Mouse (Mus musculus): ENCODE data around the gene Gm21970.

Gene Gm21970

DNA sequence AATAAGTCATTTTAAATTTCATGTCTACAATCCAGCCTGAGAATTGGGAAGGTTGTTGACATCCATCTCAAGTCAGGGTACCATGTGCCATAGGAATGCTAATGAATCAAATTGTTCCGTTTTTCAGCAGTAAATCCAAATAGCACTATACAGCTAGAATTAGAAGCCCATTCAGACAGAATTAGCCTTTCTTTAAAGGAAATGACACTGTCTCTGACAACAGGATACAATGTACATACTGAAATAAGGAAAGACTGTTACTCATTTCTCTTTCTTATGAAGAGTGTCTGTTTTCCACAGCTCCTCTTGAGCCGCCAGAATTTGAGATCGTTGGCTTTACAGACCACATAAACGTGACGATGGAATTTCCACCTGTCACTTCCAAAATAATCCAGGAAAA is at the start of gene Gm21970:
Gene Gm21970, plus strand, starts transcription at position 301 of the 400 bp plus-strand sequence.
- H3K36me3 ChIP-seq (ENCODE audit: control insufficient read depth, insufficient read depth, low read length, poor library complexity, severe bottlenecking): peaks cover 13% of the 10 kb centered on the region
- no peak for DNase-seq (ENCODE audit: low read depth, low spot score)
- no peaks in the 10 kb centered on the region for H3K27me3 ChIP-seq (ENCODE audit: control insufficient read depth, insufficient read depth, low read length, poor library complexity, severe bottlenecking)

- Histone ChIP-seq H3K36me3 (ENCODE audit: control insufficient read depth, insufficient read depth, low read length, poor library complexity, severe bottlenecking) (no peaks in the 10 kb centered on the region), H3K27me3 (ENCODE audit: control insufficient read depth, insufficient read depth, low read length, poor library complexity, severe bottlenecking) (no peaks in the 10 kb centered on the region)
- no peak for DNase-seq (ENCODE audit: low read depth, low spot score)
Measured at GRCm38 (mm10) chr16:91346491-91346890, 45.0 kb upstream of the Gm21970 start.

- Histone ChIP-seq H3K27me3 (ENCODE audit: control insufficient read depth, insufficient read depth, low read length, poor library complexity, severe bottlenecking) (no peaks in the 10 kb centered on the region), H3K36me3 (ENCODE audit: control insufficient read depth, insufficient read depth, low read length, poor library complexity, severe bottlenecking) (no peaks in the 10 kb centered on the region)
- peak; percentile 40 for DNase-seq (ENCODE audit: low read depth, low spot score)
Measured at GRCm38 (mm10) chr16:91347491-91348263, 43.8 kb upstream of the Gm21970 start.

- DNase-seq (ENCODE audit: low read depth, low spot score): no peak
- no peaks in the 10 kb centered on the region for H3K36me3 ChIP-seq (ENCODE audit: control insufficient read depth, insufficient read depth, low read length, poor library complexity, severe bottlenecking)
- no peaks in the 10 kb centered on the region for H3K27me3 ChIP-seq (ENCODE audit: control insufficient read depth, insufficient read depth, low read length, poor library complexity, severe bottlenecking)
Measured at GRCm38 (mm10) chr16:91348264-91348565, 43.3 kb upstream of the Gm21970 start.

- no peaks in the 10 kb centered on the region for H3K27me3 ChIP-seq (ENCODE audit: control insufficient read depth, insufficient read depth, low read length, poor library complexity, severe bottlenecking)
- no peaks in the 10 kb centered on the region for H3K36me3 ChIP-seq (ENCODE audit: control insufficient read depth, insufficient read depth, low read length, poor library complexity, severe bottlenecking)
- peak; percentile 72 for DNase-seq (ENCODE audit: low read depth, low spot score)
Measured at GRCm38 (mm10) chr16:91348588-91349330, 42.8 kb upstream of the Gm21970 start.

- Histone ChIP-seq H3K36me3 (ENCODE audit: control insufficient read depth, insufficient read depth, low read length, poor library complexity, severe bottlenecking) (no peaks in the 10 kb centered on the region), H3K27me3 (ENCODE audit: control insufficient read depth, insufficient read depth, low read length, poor library complexity, severe bottlenecking) (no peaks in the 10 kb centered on the region)
- peak; percentile 83 for DNase-seq (ENCODE audit: low read depth, low spot score)
Measured at GRCm38 (mm10) chr16:91352084-91352562, 39.4 kb upstream of the Gm21970 start.

- no peaks in the 10 kb centered on the region for H3K36me3 ChIP-seq (ENCODE audit: control insufficient read depth, insufficient read depth, low read length, poor library complexity, severe bottlenecking)
- DNase-seq (ENCODE audit: low read depth, low spot score): no peak
- H3K27me3 ChIP-seq (ENCODE audit: control insufficient read depth, insufficient read depth, low read length, poor library complexity, severe bottlenecking): no peaks in the 10 kb centered on the region
Measured at GRCm38 (mm10) chr16:91352749-91353148, 38.8 kb upstream of the Gm21970 start.

DNA sequence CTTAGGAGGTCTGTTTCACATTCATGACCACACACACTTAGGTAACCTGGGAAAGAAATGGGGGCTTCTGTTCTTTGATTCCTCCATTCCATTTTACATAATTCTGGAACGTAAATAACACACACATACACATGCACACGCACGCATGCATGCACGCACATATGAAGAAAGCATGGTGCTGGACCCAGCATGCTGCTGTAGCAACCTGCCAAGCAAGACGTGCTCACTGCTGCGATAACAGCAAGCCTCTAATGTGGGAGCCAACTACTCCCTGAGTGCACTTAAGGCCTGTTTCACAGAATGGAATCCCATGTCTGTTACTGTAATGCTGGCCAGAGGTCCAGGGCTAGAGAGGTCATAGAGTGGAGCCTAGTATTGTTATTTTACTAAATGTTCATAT is 38.3 kb upstream of the Gm21970 start:
- DNase-seq (ENCODE audit: low read depth, low spot score): no peak
- Histone ChIP-seq H3K27me3 (ENCODE audit: control insufficient read depth, insufficient read depth, low read length, poor library complexity, severe bottlenecking) (no peaks in the 10 kb centered on the region), H3K36me3 (ENCODE audit: control insufficient read depth, insufficient read depth, low read length, poor library complexity, severe bottlenecking) (no peaks in the 10 kb centered on the region)

GRCm38 (mm10) chr16:91353638-91354037 is 37.9 kb upstream of the Gm21970 start:
- Histone ChIP-seq H3K36me3 (ENCODE audit: control insufficient read depth, insufficient read depth, low read length, poor library complexity, severe bottlenecking) (no peaks in the 10 kb centered on the region), H3K27me3 (ENCODE audit: control insufficient read depth, insufficient read depth, low read length, poor library complexity, severe bottlenecking) (no peaks in the 10 kb centered on the region)
- no peak for DNase-seq (ENCODE audit: low read depth, low spot score)

DNA sequence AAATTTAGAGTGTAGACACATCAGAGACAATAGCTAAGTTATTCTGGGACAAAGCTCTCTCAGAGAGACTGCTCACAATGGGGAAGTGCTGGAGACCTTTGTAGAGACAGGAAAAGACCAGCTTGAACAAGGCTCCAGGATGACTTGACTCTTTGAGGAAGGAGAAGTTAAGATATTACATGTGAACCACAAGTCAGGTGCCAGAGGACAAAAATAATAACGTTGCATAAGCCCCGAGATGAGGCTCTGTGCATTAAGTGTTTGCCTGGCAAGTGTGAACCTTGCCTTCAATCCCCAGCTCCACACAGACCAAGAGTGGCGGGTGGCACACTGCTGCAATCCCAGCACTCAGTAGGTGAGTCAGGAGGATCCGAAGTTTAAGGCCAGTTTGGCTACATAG is 36.9 kb upstream of the Gm21970 start:
- Histone ChIP-seq H3K36me3 (ENCODE audit: control insufficient read depth, insufficient read depth, low read length, poor library complexity, severe bottlenecking) (no peaks in the 10 kb centered on the region), H3K27me3 (ENCODE audit: control insufficient read depth, insufficient read depth, low read length, poor library complexity, severe bottlenecking) (no peaks in the 10 kb centered on the region)
- DNase-seq (ENCODE audit: low read depth, low spot score): peak; percentile 69

DNA sequence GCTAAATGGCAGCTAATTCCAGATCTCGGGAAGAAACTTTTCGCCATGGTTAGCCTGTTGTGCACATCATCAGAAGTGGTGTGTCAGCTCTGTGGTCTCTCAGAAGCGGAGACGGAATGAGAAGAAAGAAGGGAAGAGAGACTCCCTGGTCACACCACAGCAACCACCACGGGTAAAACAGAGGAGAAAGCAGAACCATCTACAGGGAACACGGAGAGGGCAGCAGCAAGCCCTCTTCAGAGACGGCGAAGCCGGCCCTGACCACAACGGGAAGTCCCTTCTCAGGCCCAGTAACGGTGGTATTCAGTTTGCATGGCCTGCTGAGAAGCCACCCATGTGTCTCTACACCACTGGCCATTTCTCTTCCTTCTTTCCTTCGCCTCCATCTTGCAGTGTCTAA is 36.4 kb upstream of the Gm21970 start:
- peak; percentile 81 for DNase-seq (ENCODE audit: low read depth, low spot score)
- H3K27me3 ChIP-seq (ENCODE audit: control insufficient read depth, insufficient read depth, low read length, poor library complexity, severe bottlenecking): no peaks in the 10 kb centered on the region
- no peaks in the 10 kb centered on the region for H3K36me3 ChIP-seq (ENCODE audit: control insufficient read depth, insufficient read depth, low read length, poor library complexity, severe bottlenecking)

DNA sequence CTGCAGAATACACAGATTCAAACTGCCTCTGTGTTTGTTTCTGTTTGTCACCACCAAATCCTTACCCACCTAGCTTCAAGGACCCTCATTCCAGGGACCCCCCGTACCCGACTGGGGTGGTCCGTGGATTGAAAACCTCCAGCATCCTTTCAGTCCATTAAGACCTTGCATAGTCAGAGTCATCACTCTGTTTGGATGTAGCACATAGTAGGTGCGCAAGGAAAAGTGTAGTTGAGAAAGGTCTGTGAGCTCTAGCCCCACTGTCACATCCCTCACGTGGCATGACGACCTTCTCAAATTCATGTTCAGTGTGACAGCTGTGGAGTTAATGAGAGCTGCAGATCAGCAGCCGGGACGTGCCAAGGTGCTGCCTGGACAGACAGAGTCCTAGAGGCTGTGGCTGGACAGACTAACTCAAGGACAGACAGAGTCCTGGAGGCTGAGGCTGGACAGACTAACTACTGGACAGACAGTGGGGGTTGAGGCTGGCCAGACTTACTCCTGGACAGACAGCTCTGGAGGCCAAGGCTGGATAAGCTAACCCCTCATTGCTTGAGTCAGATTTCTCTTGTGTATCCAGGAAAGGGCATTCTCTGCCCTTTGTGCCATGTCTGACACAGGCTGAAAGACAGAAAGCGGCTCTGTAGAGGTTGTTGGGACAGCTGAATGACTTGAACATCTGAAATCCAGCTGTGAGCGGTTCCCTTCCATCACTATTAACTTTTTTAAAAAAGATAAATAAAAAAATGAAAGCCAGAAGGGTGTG is 34.6 kb upstream of the Gm21970 start:
- no peak for DNase-seq (ENCODE audit: low read depth, low spot score)

GRCm38 (mm10) chr16:91357526-91357900 is 34.0 kb upstream of the Gm21970 start:
- DNase-seq (ENCODE audit: low read depth, low spot score): no peak
- Histone ChIP-seq H3K27me3 (ENCODE audit: control insufficient read depth, insufficient read depth, low read length, poor library complexity, severe bottlenecking) (no peaks in the 10 kb centered on the region), H3K36me3 (ENCODE audit: control insufficient read depth, insufficient read depth, low read length, poor library complexity, severe bottlenecking) (no peaks in the 10 kb centered on the region)

More for the DNA sequence above, 34.6 kb upstream of the Gm21970 start:
- Histone ChIP-seq H3K27me3 (ENCODE audit: control insufficient read depth, insufficient read depth, low read length, poor library complexity, severe bottlenecking) (no peaks in the 10 kb centered on the region), H3K36me3 (ENCODE audit: control insufficient read depth, insufficient read depth, low read length, poor library complexity, severe bottlenecking) (no peaks in the 10 kb centered on the region)

DNA sequence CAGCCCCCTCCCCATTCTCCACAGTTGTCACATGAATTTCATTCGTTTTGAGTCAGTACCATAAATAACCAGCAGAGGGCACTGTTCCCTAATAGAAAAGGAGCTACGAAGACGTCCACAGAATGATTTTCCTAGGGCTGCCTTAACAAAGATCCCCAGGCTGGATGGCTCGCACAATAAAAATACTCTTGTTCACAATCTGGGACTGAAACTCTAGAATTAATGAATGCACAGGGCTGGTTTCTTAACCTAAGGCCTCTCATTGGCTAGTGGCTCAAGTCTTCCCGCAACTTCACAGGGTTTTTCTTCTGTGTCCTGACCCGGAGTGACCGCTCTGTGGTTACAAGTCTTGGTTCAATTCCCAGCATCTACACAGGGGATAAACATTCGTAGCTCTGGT is 33.0 kb upstream of the Gm21970 start:
- DNase-seq (ENCODE audit: low read depth, low spot score): peak; percentile 85
- Histone ChIP-seq H3K36me3 (ENCODE audit: control insufficient read depth, insufficient read depth, low read length, poor library complexity, severe bottlenecking) (no peaks in the 10 kb centered on the region), H3K27me3 (ENCODE audit: control insufficient read depth, insufficient read depth, low read length, poor library complexity, severe bottlenecking) (no peaks in the 10 kb centered on the region)

GRCm38 (mm10) chr16:91359531-91359930 is 32.0 kb upstream of the Gm21970 start:
- Histone ChIP-seq H3K27me3 (ENCODE audit: control insufficient read depth, insufficient read depth, low read length, poor library complexity, severe bottlenecking) (no peaks in the 10 kb centered on the region), H3K36me3 (ENCODE audit: control insufficient read depth, insufficient read depth, low read length, poor library complexity, severe bottlenecking) (no peaks in the 10 kb centered on the region)
- DNase-seq (ENCODE audit: low read depth, low spot score): no peak

Measured in splenic B cell, adult 2 months (primary cell).